Mouse (Mus musculus): ENCODE data around the gene Trim31. TPM values are rescaled to one million over a fixed set of nuclear protein-coding genes. Genes with fewer than 3 reads are reported as not detected.

Trim31 gene
- polyA plus RNA-seq, 1 experiment from 2014 or later, result not detected

DNA sequence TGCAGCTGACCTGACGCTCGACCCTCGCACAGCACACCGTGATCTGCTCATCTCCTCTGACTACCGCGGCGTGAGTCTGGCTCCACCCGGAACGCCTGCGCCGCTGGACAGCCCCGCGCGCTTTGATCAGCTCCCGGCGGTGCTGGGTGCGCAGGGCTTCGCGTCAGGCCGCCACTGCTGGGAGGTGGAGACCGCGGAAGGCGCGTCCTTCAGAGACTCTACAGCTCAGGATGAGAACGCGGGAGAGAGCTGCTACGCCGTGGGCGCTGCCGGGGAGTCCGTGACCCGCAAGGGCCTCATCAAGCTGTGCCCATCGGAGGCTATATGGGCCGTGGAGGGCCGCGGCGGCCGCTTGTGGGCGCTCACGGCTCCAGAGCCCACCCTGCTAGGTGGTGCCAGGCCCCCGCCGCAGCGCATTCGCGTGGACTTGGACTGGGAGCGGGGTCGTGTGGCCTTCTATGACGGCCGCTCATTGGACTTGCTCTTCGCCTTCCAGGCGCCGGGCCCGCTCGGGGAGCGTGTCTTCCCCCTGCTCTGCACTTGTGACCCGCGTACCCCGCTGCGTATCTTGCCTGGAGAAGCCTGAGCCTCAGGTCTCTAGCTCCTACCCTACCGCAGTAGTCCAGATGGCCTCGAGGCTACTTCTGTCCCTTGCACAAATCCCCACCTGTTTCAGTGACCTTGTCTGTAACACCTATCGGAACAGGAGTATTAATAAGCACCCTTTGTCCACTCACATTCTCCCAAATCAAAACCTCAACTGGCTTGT lies 49.3 kb downstream of the Trim31 start:
- peaks cover 56% of the 10 kb centered on the region for H3K27me3 ChIP-seq (replicated peaks)
- H3K4me2 ChIP-seq, result peak overlapping the region; percentile 99
- WGBS, result 2% methylated on average over 62 of the region's 62 CpGs
- peaks cover 18% of the 10 kb centered on the region for H3K36me3 ChIP-seq
- no peak overlapping the region for H3K27ac ChIP-seq (replicated peaks)
- peak overlapping the region; percentile 65 for H3K4me3 ChIP-seq
- no peaks in the 10 kb centered on the region for H3K9me3 ChIP-seq
- no peak for ATAC-seq (ENCODE audit: extremely low read depth, insufficient number of reproducible peaks, low FRiP score, low TSS enrichment)
- peaks cover 33% of the 10 kb centered on the region for H3K4me1 ChIP-seq
- H3K9ac ChIP-seq, result peak overlapping the region; percentile 82

DNA sequence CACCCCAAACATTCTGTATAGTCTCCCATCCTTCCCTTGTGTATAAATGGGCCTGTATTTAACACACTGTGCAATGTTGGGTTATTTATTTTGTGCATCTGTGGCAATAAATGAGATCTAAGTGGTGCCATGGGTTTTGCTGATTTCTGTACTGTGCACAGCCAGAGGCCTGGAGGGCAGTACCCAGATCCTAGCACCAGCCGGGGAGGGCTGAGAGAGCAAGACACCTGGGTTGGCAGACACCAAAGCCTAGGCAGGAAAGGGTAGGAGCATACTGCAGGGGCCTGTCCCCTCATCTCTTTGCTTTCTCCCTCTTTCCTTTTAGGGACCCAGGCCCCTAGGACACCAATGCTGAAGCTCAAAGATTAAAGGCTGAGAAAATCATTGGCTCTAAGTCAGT lies 50.4 kb downstream of the Trim31 start:
- peaks cover 18% of the 10 kb centered on the region for H3K36me3 ChIP-seq
- ATAC-seq (ENCODE audit: extremely low read depth, insufficient number of reproducible peaks, low FRiP score, low TSS enrichment), result no peak
- no peak overlapping the region for H3K9ac ChIP-seq

DNA sequence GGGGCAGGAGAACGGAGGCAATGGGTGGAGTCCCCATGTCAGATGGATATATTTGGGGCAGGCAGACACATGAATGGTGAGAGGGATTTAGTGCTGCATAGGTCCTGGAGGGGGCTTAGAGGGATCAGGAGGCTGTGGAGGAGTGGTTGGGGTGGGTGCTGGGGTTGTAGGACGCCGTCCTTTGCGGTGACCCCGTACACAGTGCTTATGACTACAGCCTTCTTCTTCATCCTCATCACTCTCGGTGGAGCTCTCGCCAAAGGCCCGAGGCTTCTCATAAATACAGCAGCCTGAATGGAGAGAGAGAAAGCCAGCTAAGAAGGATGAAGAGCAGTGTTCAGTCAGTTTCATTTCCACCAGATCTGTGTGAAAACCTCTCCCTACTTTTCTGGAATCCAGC lies 51.3 kb downstream of the Trim31 start:
- whole genome bisulfite sequencing, result 90% methylated on average over 8 of the region's 8 CpGs
- no peak overlapping the region for H3K9ac ChIP-seq
- H3K27me3 ChIP-seq (replicated peaks), result peaks cover 36% of the 10 kb centered on the region
- peaks cover 27% of the 10 kb centered on the region for H3K36me3 ChIP-seq
- no peak overlapping the region for H3K4me2 ChIP-seq
- no peak overlapping the region for H3K27ac ChIP-seq (replicated peaks)
- H3K4me3 ChIP-seq, result no peak overlapping the region
- H3K9me3 ChIP-seq, result no peaks in the 10 kb centered on the region
- ATAC-seq (ENCODE audit: extremely low read depth, insufficient number of reproducible peaks, low FRiP score, low TSS enrichment), result no peak
- H3K4me1 ChIP-seq, result peaks cover 21% of the 10 kb centered on the region

More for the DNA sequence above, 50.4 kb downstream of the Trim31 start:
- H3K27me3 ChIP-seq (replicated peaks), result peaks cover 46% of the 10 kb centered on the region
- H3K4me3 ChIP-seq, result no peak overlapping the region
- peaks cover 23% of the 10 kb centered on the region for H3K4me1 ChIP-seq
- H3K9me3 ChIP-seq, result no peaks in the 10 kb centered on the region
- no peak overlapping the region for H3K4me2 ChIP-seq
- 84% methylated on average over 1 of the region's 1 CpGs for WGBS
- no peak overlapping the region for H3K27ac ChIP-seq (replicated peaks)

DNA sequence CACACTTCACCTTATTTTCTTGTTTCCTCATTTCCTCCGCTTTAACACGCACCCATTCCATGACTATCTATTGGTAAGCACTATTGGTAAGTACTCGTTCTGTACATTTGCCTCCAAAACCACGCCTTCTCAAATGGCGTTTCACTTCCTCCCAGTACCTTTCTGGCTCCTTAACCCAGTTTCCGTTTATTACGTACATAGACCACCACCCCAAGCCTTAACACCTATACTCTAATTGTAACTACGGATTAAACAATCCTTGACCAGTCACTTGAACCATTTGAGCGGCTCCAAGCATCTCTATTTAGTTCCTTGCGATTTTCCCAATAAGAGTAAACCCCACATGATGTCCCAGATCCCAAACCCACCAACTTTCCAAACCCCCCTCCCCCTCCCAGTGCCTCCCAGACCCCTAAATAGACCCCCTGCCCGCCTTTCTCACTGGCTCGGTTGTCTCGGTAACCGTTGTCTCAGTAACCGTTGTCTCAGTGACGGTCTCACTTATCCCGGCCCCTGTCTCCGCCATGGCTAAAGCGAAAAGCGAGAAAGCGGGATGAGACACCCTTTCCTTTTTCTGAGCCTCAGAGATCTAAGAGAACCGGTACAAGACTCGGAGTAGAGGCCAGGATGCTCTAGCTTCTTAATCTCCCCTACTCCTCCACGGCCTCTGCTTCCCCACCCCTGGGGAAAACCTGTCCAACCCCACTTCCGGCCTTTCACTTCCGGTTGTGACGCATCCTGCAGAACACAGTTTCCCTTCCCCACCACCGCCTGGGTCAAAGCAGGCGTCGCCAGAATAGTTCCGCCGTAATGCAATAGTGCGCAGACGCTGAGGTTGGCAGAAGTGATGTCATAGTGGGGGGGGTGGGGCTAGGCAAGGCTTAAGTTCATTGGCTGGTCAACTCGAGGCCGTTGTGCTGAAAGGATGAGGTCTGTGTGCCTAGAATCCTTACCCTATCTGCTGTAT lies 53.3 kb downstream of the Trim31 start, which contains the start of gene Ppp1r11:
Gene Ppp1r11 (minus strand): TSS at position 761 of the 967 bp plus-strand sequence.
- ATAC-seq (ENCODE audit: extremely low read depth, insufficient number of reproducible peaks, low FRiP score, low TSS enrichment), result peak; percentile 95
- peak within 1 kb of the TSS; percentile 76 for H3K27ac ChIP-seq (replicated peaks)
- H3K9ac ChIP-seq, result peak within 1 kb of the TSS; percentile 92
- H3K9me3 ChIP-seq, result no peaks in the 10 kb centered on the region
- peak within 1 kb of the TSS; percentile 85 for H3K4me3 ChIP-seq
- peaks cover 16% of the 10 kb centered on the region for H3K27me3 ChIP-seq (replicated peaks)
- H3K4me2 ChIP-seq, result peak within 1 kb of the TSS; percentile 86
- H3K4me1 ChIP-seq, result peaks cover 21% of the 10 kb centered on the region
- WGBS, result 2% methylated on average over 36 of the region's 36 CpGs
- H3K36me3 ChIP-seq, result peaks cover 42% of the 10 kb centered on the region

DNA sequence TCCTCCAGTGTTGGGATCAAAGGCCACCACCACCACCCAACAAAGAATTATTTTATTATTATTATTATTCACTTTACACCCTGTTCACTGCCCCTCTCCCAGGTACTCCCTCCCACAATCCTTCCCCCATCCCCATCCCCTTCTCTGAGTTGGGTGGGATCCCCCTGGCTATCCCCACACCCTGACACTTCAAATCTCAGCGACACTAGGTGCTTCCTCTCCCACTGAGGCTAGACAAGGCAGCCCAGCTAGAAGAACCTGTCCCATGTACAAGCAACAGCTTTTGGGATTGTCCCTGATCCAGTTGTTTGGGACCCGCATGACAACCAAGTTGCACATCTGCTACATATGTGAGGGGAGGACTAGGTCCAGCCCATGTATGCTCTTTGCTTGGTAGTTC lies 54.7 kb downstream of the Trim31 start:
- H3K27ac ChIP-seq (replicated peaks), result no peak overlapping the region
- H3K9ac ChIP-seq, result no peak overlapping the region
- H3K36me3 ChIP-seq, result peaks cover 50% of the 10 kb centered on the region
- no peaks in the 10 kb centered on the region for H3K9me3 ChIP-seq
- H3K4me3 ChIP-seq, result no peak overlapping the region
- H3K27me3 ChIP-seq (replicated peaks), result peaks cover 5% of the 10 kb centered on the region; the same call in 1 of the 2 replicates
- H3K4me2 ChIP-seq, result no peak overlapping the region
- ATAC-seq (ENCODE audit: extremely low read depth, insufficient number of reproducible peaks, low FRiP score, low TSS enrichment), result no peak
- peaks cover 21% of the 10 kb centered on the region for H3K4me1 ChIP-seq
- WGBS, result 89% methylated on average over 2 of the region's 2 CpGs

DNA sequence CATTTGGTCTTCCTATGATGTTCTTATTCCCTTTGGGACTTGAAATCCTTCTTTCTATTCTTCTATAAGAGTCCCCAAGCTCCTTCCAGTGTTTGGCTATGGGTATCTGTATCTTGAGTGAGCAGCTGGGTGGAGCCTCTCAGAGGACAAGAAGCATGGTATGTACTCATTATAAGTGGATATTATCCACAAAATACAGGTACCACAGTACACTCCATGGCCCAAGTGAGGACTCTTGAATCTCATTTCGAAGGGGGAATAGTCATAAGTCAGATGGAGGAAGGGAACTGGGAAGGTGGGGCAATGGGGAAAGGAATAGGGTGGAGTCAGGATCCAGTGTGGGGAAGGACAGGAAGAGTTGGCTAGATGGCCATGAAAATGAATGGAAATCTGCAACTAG lies 55.1 kb downstream of the Trim31 start:
- H3K27me3 ChIP-seq (replicated peaks), result peaks cover 4% of the 10 kb centered on the region; the same call in 1 of the 2 replicates
- peaks cover 20% of the 10 kb centered on the region for H3K4me1 ChIP-seq
- 83% methylated on average over 1 of the region's 1 CpGs for WGBS

DNA sequence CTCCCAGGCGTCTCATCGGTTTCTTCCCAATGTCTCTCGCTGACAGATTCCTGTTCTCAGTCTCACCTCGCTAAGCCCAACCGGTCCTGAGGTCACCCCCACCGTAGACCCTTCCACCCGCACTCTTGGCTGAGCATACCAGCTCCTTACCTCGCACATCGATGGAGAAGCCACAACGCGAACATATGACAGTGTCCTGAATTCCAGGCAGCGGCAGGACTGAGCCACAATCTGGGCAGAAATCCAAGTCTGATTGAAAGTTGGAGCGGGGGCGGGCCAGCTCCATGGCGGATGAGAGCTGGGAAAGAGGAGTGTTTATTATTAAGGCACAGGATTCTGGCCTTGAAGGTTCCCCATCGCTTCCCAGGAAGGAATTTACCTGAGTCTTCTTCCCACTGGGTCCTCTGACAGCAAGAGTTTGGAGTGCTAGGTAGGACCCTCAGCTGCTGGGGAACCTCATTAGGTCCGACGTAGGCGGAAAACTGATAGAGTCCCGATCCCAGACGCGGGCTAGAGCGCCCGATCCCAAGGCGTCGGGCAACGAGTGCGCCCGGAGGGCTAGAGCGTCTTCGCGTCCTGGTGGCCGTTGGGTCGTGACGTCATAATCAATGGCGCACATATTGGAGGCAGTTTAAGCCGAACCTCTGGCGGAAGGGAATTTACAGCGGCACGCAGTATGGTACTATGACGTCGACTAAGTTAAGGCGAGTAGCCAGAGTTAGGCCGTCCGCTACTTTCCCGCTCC lies 60.3 kb downstream of the Trim31 start, which contains the start of the genes Znrd1 and Znrd1as:
Gene Znrd1 (minus strand): TSS at position 561 of the 745 bp plus-strand sequence.
Gene Znrd1as (plus strand): TSS at position 594 of the 745 bp plus-strand sequence.
- H3K9me3 ChIP-seq, result no peaks in the 10 kb centered on the region
- H3K27ac ChIP-seq (replicated peaks), result peak within 1 kb of the TSS; percentile 86
- H3K4me3 ChIP-seq, result peak within 1 kb of the TSS; percentile 82
- WGBS, result under 1% methylated on average over 46 of the region's 46 CpGs
- peaks cover 33% of the 10 kb centered on the region for H3K36me3 ChIP-seq
- ATAC-seq (ENCODE audit: extremely low read depth, insufficient number of reproducible peaks, low FRiP score, low TSS enrichment), result peak; percentile 87
- peak within 1 kb of the TSS; percentile 89 for H3K9ac ChIP-seq
- H3K4me2 ChIP-seq, result peak within 1 kb of the TSS; percentile 90
- H3K4me1 ChIP-seq, result peaks cover 17% of the 10 kb centered on the region
- no peaks in the 10 kb centered on the region for H3K27me3 ChIP-seq (replicated peaks)

More for the DNA sequence above, 55.1 kb downstream of the Trim31 start:
- H3K27ac ChIP-seq (replicated peaks), result no peak overlapping the region
- ATAC-seq (ENCODE audit: extremely low read depth, insufficient number of reproducible peaks, low FRiP score, low TSS enrichment), result no peak
- H3K9me3 ChIP-seq, result no peaks in the 10 kb centered on the region
- H3K9ac ChIP-seq, result no peak overlapping the region
- H3K4me3 ChIP-seq, result no peak overlapping the region
- H3K36me3 ChIP-seq, result peaks cover 50% of the 10 kb centered on the region
- no peak overlapping the region for H3K4me2 ChIP-seq

DNA sequence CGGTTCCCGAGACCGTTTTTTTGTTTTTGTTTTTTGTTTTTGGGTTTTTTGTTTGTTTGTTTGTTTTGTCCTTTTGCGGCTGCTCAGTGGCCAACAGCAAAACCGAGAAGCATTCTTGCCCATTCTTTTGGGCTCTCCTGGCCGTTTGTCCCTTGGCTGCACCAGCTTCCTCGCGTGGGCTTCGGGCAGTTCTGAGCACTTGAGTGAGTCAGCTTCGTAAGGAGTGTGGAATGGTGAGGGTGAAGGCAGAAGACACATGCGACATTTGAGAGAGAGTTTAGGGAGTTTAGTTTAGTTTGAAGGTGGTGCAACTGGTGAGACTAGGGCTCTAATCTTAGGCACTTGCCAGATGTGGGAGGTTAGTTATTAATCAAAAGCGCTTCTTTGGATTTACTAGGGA lies 61.0 kb downstream of the Trim31 start:
- no peak for ATAC-seq (ENCODE audit: extremely low read depth, insufficient number of reproducible peaks, low FRiP score, low TSS enrichment)
- H3K27me3 ChIP-seq (replicated peaks), result no peaks in the 10 kb centered on the region
- peak overlapping the region; percentile 90 for H3K4me2 ChIP-seq
- 12% methylated on average over 12 of the region's 12 CpGs for WGBS
- peak overlapping the region; percentile 89 for H3K9ac ChIP-seq
- H3K4me1 ChIP-seq, result peaks cover 17% of the 10 kb centered on the region
- H3K9me3 ChIP-seq, result no peaks in the 10 kb centered on the region
- peak overlapping the region; percentile 86 for H3K27ac ChIP-seq (replicated peaks)
- H3K36me3 ChIP-seq, result peaks cover 26% of the 10 kb centered on the region
- peak overlapping the region; percentile 82 for H3K4me3 ChIP-seq
